Mouse (Mus musculus): ENCODE measurements around the gene Pcnp.
"Not testable (repeated sequence)": the region's sequence is repeated elsewhere in the genome, so short reads cannot be mapped to it uniquely, and the experiment has no call there.

The Pcnp gene

GRCm38 (mm10) chr16:55966212-55966871, 63.2 kb downstream of the Pcnp start, which contains the start of gene Rpl24:
Gene Rpl24, plus strand, starts transcription at chr16:55966275.
- DNase-seq = peak; percentile 99

- peak; percentile 41 to 46 for DNase-seq
Measured at GRCm38 (mm10) chr16:55964126-55964949, 65.2 kb downstream of the Pcnp start.

- DNase-seq = not testable (repeated sequence)
Measured at GRCm38 (mm10) chr16:55963068-55963467, 66.5 kb downstream of the Pcnp start.
